Mouse (Mus musculus) 3134 (cell line): ENCODE results near the gene Atp6v1e1.
"Not testable (repeated sequence)": the region's sequence is repeated elsewhere in the genome, so short reads cannot be mapped to it uniquely, and the experiment has no call there.

Source experiments
- DNase-seq: peaks from one replicate; pipeline ENCODE4 v3.0.0-alpha.2; 2011; ENCODE audit warnings: low spot score; ENCODE audit not compliant: insufficient read length; ENCODE audit errors: extremely low read depth

The Atp6v1e1 gene

GRCm38 (mm10) chr6:120820941-120821340 lies 1.7 kb downstream of the Atp6v1e1 start:
- DNase-seq = no peak

GRCm38 (mm10) chr6:120820144-120820543 lies 2.4 kb downstream of the Atp6v1e1 start:
- no peak for DNase-seq

GRCm38 (mm10) chr6:120819294-120819693 lies 3.3 kb downstream of the Atp6v1e1 start:
- no peak for DNase-seq

- not testable (repeated sequence) for DNase-seq
Measured at GRCm38 (mm10) chr6:120811999-120812398, 10.6 kb downstream of the Atp6v1e1 start.

GRCm38 (mm10) chr6:120807738-120808081 lies 14.9 kb downstream of the Atp6v1e1 start:
- no peak for DNase-seq

- DNase-seq = no peak
Measured at GRCm38 (mm10) chr6:120806999-120807737, 15.4 kb downstream of the Atp6v1e1 start.

GRCm38 (mm10) chr6:120799581-120800041 lies 23.0 kb downstream of the Atp6v1e1 start:
- no peak for DNase-seq

GRCm38 (mm10) chr6:120798905-120799304 lies 23.7 kb downstream of the Atp6v1e1 start:
- DNase-seq = no peak

- DNase-seq = no peak
Measured at GRCm38 (mm10) chr6:120798019-120798418, 24.6 kb downstream of the Atp6v1e1 start.

- DNase-seq = no peak
Measured at GRCm38 (mm10) chr6:120796111-120796510, 26.5 kb downstream of the Atp6v1e1 start.

- no peak for DNase-seq
Measured at GRCm38 (mm10) chr6:120795422-120796086, 27.0 kb downstream of the Atp6v1e1 start.

- no peak for DNase-seq
Measured at GRCm38 (mm10) chr6:120792947-120793346, 29.6 kb downstream of the Atp6v1e1 start.

GRCm38 (mm10) chr6:120790717-120791116 lies 31.9 kb downstream of the Atp6v1e1 start:
- DNase-seq = no peak

- DNase-seq = no peak
Measured at GRCm38 (mm10) chr6:120790153-120790552, 32.4 kb downstream of the Atp6v1e1 start.

GRCm38 (mm10) chr6:120788904-120789303 lies 33.7 kb downstream of the Atp6v1e1 start:
- no peak for DNase-seq

GRCm38 (mm10) chr6:120788068-120788607 lies 34.5 kb downstream of the Atp6v1e1 start:
- no peak for DNase-seq

- DNase-seq = no peak
Measured at GRCm38 (mm10) chr6:120784351-120784750, 38.2 kb downstream of the Atp6v1e1 start.

GRCm38 (mm10) chr6:120782948-120783347 lies 39.6 kb downstream of the Atp6v1e1 start:
- no peak for DNase-seq

GRCm38 (mm10) chr6:120778226-120778625 lies 44.4 kb downstream of the Atp6v1e1 start:
- no peak for DNase-seq

- DNase-seq = no peak
Measured at GRCm38 (mm10) chr6:120777533-120777932, 45.1 kb downstream of the Atp6v1e1 start.

- no peak for DNase-seq
Measured at GRCm38 (mm10) chr6:120776286-120776685, 46.3 kb downstream of the Atp6v1e1 start.

GRCm38 (mm10) chr6:120773763-120774162 lies 48.8 kb downstream of the Atp6v1e1 start:
- no peak for DNase-seq
